Mouse (Mus musculus) gastrocnemius, postnatal 10 days (tissue): ENCODE results near the gene Olfr1331. TPM values are rescaled to one million over a fixed set of nuclear protein-coding genes. Genes with fewer than 3 reads are reported as not detected.
"Not testable (repeated sequence)": the region's sequence is repeated elsewhere in the genome, so short reads cannot be mapped to it uniquely, and the experiment has no call there.

Experiments used
- DNase-seq: peaks from one replicate; pipeline ENCODE4 v3.0.0; 2021; ENCODE audit warnings: mixed read lengths
- long read RNA-seq, 2 experiments: library from polyadenylated mRNA; stranded (forward); transcript quantifications; one replicate each; pipeline ENCODE4 v2.0.0; 2021
- total RNA-seq, 2 experiments: library from RNA; stranded (reverse); gene quantifications; 2 replicates each; pipeline ENCODE4 v1.2.3; 2021

The Olfr1331 gene
- not detected for total RNA-seq
- long read RNA-seq, experiment 1: 0 reads
- long read RNA-seq, experiment 2: 0 reads

DNA sequence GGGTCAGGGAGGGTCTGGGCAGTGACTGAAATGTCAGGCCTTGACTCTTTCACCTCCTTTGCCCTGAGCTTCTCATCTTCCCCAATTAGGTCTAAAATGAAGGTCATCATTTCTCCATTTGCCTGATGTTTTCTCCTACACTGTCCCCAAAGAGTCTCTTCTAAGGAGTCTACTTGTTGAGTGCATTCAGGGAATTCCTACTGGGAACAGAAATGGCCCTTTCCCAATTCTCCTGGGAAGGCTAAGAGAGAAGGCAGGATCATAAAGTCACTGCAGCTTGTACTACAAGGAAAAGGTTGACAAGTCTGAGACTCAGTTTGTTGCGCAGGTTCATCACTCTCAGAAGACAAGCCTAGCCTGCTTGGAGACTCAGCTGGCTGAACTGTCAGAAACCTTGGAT, at the start of gene Olfr1331:
Olfr1331 (plus strand) TSS at position 301 of the 400 bp plus-strand sequence.
- no peak for DNase-seq

GRCm38 (mm10) chr4:118818921-118819320, 45.5 kb upstream of the Olfr1331 start:
- no peak for DNase-seq

- no peak for DNase-seq
These were observed 28.3 kb upstream of the Olfr1331 start, which contains the start of gene Olfr1333 for GRCm38 (mm10) chr4:118836179-118836578. Gene Olfr1333, minus strand, starts transcription at chr4:118836279.

- no peak for DNase-seq
These were observed 2.7 kb upstream of the Olfr1331 start for GRCm38 (mm10) chr4:118861791-118862190.

- DNase-seq: peak; percentile 13
These were observed 1.7 kb upstream of the Olfr1331 start for GRCm38 (mm10) chr4:118862704-118863103.

GRCm38 (mm10) chr4:118867566-118867965, 3.1 kb downstream of the Olfr1331 start:
- no peak for DNase-seq

DNA sequence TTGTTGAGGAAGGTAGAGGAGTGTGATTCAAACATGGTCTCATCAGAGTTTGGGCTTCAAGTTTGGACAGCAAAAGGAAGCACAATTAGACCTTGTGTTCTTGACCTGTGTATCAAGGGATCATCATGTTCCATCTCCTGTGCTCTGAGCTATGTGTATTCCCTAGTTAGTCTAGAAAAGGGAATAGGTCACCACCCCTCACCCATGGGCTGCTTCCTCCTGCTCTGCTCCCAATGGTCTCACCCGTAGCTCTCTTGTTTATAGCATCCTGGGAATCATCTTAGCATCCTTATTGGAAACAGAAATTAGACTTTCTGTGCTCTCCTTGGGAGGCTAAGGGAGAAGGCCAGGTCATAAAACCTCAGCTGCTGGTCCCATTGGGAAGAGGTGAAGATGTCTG, 23.8 kb downstream of the Olfr1331 start, which contains the start of gene Olfr1330:
Olfr1330 (plus strand) TSS at position 301 of the 400 bp plus-strand sequence.
- DNase-seq: no peak

GRCm38 (mm10) chr4:118901981-118902380, 37.5 kb downstream of the Olfr1331 start:
- no peak for DNase-seq

DNA sequence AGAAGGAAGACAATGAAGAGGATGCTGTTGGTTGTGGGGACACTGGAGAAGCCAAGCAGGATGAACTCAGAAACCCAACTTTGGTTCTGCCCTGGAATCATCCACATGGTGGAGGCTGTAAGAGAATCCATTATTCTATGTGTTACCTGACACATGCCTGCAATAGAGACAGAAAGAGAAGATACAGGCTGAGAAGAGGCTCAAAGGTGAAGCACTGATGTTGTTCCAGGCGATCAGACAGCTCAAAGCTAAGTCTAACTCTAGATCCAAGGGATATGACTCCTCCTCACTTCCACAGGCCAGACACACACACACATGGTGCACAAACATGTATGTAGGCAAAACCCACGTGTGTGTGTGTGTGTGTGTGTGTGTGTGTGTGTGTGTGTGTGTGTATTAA, 52.9 kb downstream of the Olfr1331 start, which contains the start of gene Olfr1329:
Olfr1329 (minus strand) TSS at position 101 of the 400 bp plus-strand sequence.
- DNase-seq: not testable (repeated sequence)

Other genes starting within 250 kb of the Olfr1331 start
- not detected for gene Cfap57, start 243.9 kb upstream of the Olfr1331 start, total RNA-seq
- gene Ebna1bp2, start 243.8 kb upstream of the Olfr1331 start, total RNA-seq: 10 to 100 TPM; 43.3 to 47.1 TPM
- not detected for gene Olfr62, start 205.7 kb upstream of the Olfr1331 start, total RNA-seq
- gene Olfr1342, start 171.9 kb upstream of the Olfr1331 start, total RNA-seq: not detected
- not detected for gene Olfr1341, start 161.1 kb upstream of the Olfr1331 start, total RNA-seq
- not detected for gene Olfr1340, start 144.5 kb upstream of the Olfr1331 start, total RNA-seq
- gene Olfr1339, start 132.5 kb upstream of the Olfr1331 start, total RNA-seq: not detected
- gene Olfr1338, start 105.9 kb upstream of the Olfr1331 start, total RNA-seq: not detected
- gene Olfr1337, start 82.1 kb upstream of the Olfr1331 start, total RNA-seq: not detected
- not detected for gene Olfr1335, start 54.7 kb upstream of the Olfr1331 start, total RNA-seq
- gene Olfr1333, start 28.4 kb upstream of the Olfr1331 start, total RNA-seq: not detected
- not detected for gene Olfr1330, start 23.9 kb downstream of the Olfr1331 start, total RNA-seq
- gene Olfr1329, start 52.8 kb downstream of the Olfr1331 start, total RNA-seq: not detected
- gene Olfr1328, start 74.0 kb downstream of the Olfr1331 start, total RNA-seq: not detected
- under 1 TPM in 1 of 2 experiments, not detected in 1; 0.16 TPM for gene Lao1, start 96.9 kb downstream of the Olfr1331 start, total RNA-seq
- 1 to 10 TPM; 5.2 to 5.4 TPM for gene Slc2a1, start 244.1 kb downstream of the Olfr1331 start, total RNA-seq